Mouse (Mus musculus): Measurements from ENCODE around the gene Zbtb12.

- no peak for TF ChIP-seq GATA1 (IDR thresholded peaks at IDR 0.05; ENCODE audit: borderline replicate concordance, low read length)
- no peak for TF ChIP-seq FLI1 (IDR thresholded peaks at IDR 0.05; ENCODE audit: low read length)
Observed at GRCm38 (mm10) chr17:34836155-34836855, 43.0 kb upstream of the Zbtb12 start.
